Mouse (Mus musculus) embryonic facial prominence, embryonic 10.5 days (tissue): ENCODE data around the gene Vps18. TPM values are rescaled to one million over a fixed set of nuclear protein-coding genes. Genes with fewer than 3 reads are reported as not detected.

Experiments
- DNase-seq: peaks from one replicate; pipeline ENCODE4 v3.0.0-alpha.2; 2017; ENCODE audit warnings: low spot score
- H3K27ac ChIP-seq: fragments of 300-500 bp; sonication (generic); replicated peaks from 2 replicates; pipeline ENCODE4 v1.5.1; 2016; ENCODE audit warnings: mild to moderate bottlenecking
- H3K27me3 ChIP-seq: fragments of 300-500 bp; sonication (generic); replicated peaks from 2 replicates; pipeline ENCODE4 v1.6.1; 2016; ENCODE audit warnings: low read depth, mild to moderate bottlenecking; ENCODE audit not compliant: poor library complexity, severe bottlenecking
- H3K36me3 ChIP-seq: fragments of 300-500 bp; sonication (generic); replicated peaks from 2 replicates; pipeline ENCODE4 v1.6.1; 2016; ENCODE audit warnings: mild to moderate bottlenecking, moderate library complexity
- H3K4me1 ChIP-seq: fragments of 300-500 bp; sonication (generic); 2 replicates; pipeline ENCODE4 v1.6.1; 2016
- H3K4me3 ChIP-seq: fragments of 300-500 bp; sonication (generic); 2 replicates; pipeline ENCODE4 v1.5.1; 2016; ENCODE audit warnings: mild to moderate bottlenecking, moderate library complexity
- H3K9me3 ChIP-seq: fragments of 300-500 bp; sonication (generic); 2 replicates; pipeline ENCODE4 v1.6.1; 2016; ENCODE audit warnings: mild to moderate bottlenecking
- WGBS: fragments of 180-500 bp; shearing (Covaris S2); methylation state at CpG from one replicate; pipeline ENCODE4 v1.1.7; 2016; 5-methylcytosine and 5-hydroxymethylcytosine counted together
- polyA plus RNA-seq: library from polyadenylated mRNA; unstranded; fragments of >200 nt; fragmentation: Nextera tagmentation; extraction: Ambion mirVana; gene quantifications from 2 replicates; pipeline ENCODE4 v1.2.1, GENCODE M21; 2016

Vps18 gene
- polyA plus RNA-seq, result 23.1 and 25.1 TPM in 2 replicates

GRCm38 (mm10) chr2:119288270-119288882 lies at the start of gene Vps18:
TSS of gene Vps18 (plus strand) at chr2:119288740.
- H3K27me3 ChIP-seq, result peaks cover 7% of the 10 kb centered on the region; the same call in 1 of the 2 replicates
- peaks cover 19% of the 10 kb centered on the region for H3K4me1 ChIP-seq
- peak within 1 kb of the TSS; percentile 68 for H3K27ac ChIP-seq
- H3K36me3 ChIP-seq, result peaks cover 34% of the 10 kb centered on the region
- peak within 1 kb of the TSS; percentile 70 for H3K4me3 ChIP-seq
- 1% methylated on average over 31 of the region's 31 CpGs for WGBS
- H3K9me3 ChIP-seq, result no peaks in the 10 kb centered on the region
- peak; percentile 98 for DNase-seq

GRCm38 (mm10) chr2:119240075-119240818 lies 48.3 kb upstream of the Vps18 start:
- H3K27me3 ChIP-seq, result peaks cover 61% of the 10 kb centered on the region

GRCm38 (mm10) chr2:119240819-119241186 lies 47.7 kb upstream of the Vps18 start:
- Histone ChIP-seq H3K4me1 (peaks cover 15% of the 10 kb centered on the region), H3K36me3 (no peaks in the 10 kb centered on the region), H3K9me3 (no peaks in the 10 kb centered on the region), H3K27ac (no peak overlapping the region), H3K27me3 (peaks cover 55% of the 10 kb centered on the region), H3K4me3 (no peak overlapping the region)
- no peak for DNase-seq
- WGBS, result 89% methylated on average over 4 of the region's 4 CpGs

More at GRCm38 (mm10) chr2:119240075-119240818, 48.3 kb upstream of the Vps18 start:
- H3K4me3 ChIP-seq, result no peak overlapping the region
- H3K9me3 ChIP-seq, result no peaks in the 10 kb centered on the region
- DNase-seq, result no peak
- no peak overlapping the region for H3K27ac ChIP-seq
- 62% methylated on average over 4 of the region's 4 CpGs for WGBS
- no peaks in the 10 kb centered on the region for H3K36me3 ChIP-seq
- peaks cover 15% of the 10 kb centered on the region for H3K4me1 ChIP-seq

GRCm38 (mm10) chr2:119242548-119242947 lies 46.0 kb upstream of the Vps18 start:
- DNase-seq, result no peak
- Histone ChIP-seq H3K27ac (no peak overlapping the region), H3K27me3 (peaks cover 38% of the 10 kb centered on the region), H3K4me3 (no peak overlapping the region), H3K4me1 (peaks cover 6% of the 10 kb centered on the region), H3K9me3 (no peaks in the 10 kb centered on the region), H3K36me3 (0 out of 2 replicates have a peak, but pooled peaks cover 4% of the 10 kb centered on the region)
- WGBS, result 78% methylated on average over 9 of the region's 9 CpGs

- WGBS, result 86% methylated on average over 7 of the region's 7 CpGs
Observed at GRCm38 (mm10) chr2:119245246-119245645, 43.3 kb upstream of the Vps18 start.

GRCm38 (mm10) chr2:119247904-119248303 lies 40.6 kb upstream of the Vps18 start:
- H3K27ac ChIP-seq, result no peak overlapping the region
- DNase-seq, result no peak
- H3K27me3 ChIP-seq, result no peaks in the 10 kb centered on the region
- 86% methylated on average over 9 of the region's 9 CpGs for WGBS
- H3K36me3 ChIP-seq, result 0 out of 2 replicates have a peak, but pooled peaks cover 4% of the 10 kb centered on the region
- no peak overlapping the region for H3K4me3 ChIP-seq
- H3K9me3 ChIP-seq, result no peaks in the 10 kb centered on the region
- peaks cover 12% of the 10 kb centered on the region for H3K4me1 ChIP-seq

More at GRCm38 (mm10) chr2:119245246-119245645, 43.3 kb upstream of the Vps18 start:
- H3K4me1 ChIP-seq, result 0 out of 2 replicates have a peak, but pooled peaks cover 6% of the 10 kb centered on the region
- no peak for DNase-seq
- H3K9me3 ChIP-seq, result no peaks in the 10 kb centered on the region
- H3K27me3 ChIP-seq, result peaks cover 11% of the 10 kb centered on the region
- no peak overlapping the region for H3K4me3 ChIP-seq
- 0 out of 2 replicates have a peak, but pooled peaks cover 4% of the 10 kb centered on the region for H3K36me3 ChIP-seq
- no peak overlapping the region for H3K27ac ChIP-seq

- no peak for DNase-seq
- H3K27ac ChIP-seq, result no peak overlapping the region
- 68% methylated on average over 4 of the region's 4 CpGs for WGBS
- H3K9me3 ChIP-seq, result no peaks in the 10 kb centered on the region
- 0 out of 2 replicates have a peak, but pooled peaks cover 4% of the 10 kb centered on the region for H3K36me3 ChIP-seq
- H3K4me1 ChIP-seq, result peaks cover 12% of the 10 kb centered on the region
- peaks cover 13% of the 10 kb centered on the region; the same call in 1 of the 2 replicates for H3K27me3 ChIP-seq
- H3K4me3 ChIP-seq, result no peak overlapping the region
Observed at GRCm38 (mm10) chr2:119249592-119250061, 38.9 kb upstream of the Vps18 start.

- H3K36me3 ChIP-seq, result 0 out of 2 replicates have a peak, but pooled peaks cover 4% of the 10 kb centered on the region
- H3K4me3 ChIP-seq, result no peak overlapping the region
- no peaks in the 10 kb centered on the region for H3K9me3 ChIP-seq
- peaks cover 21% of the 10 kb centered on the region for H3K27me3 ChIP-seq
- peaks cover 12% of the 10 kb centered on the region for H3K4me1 ChIP-seq
- H3K27ac ChIP-seq, result no peak overlapping the region
- DNase-seq, result no peak
- WGBS, result 67% methylated on average over 5 of the region's 5 CpGs
Observed at GRCm38 (mm10) chr2:119250377-119250776, 38.2 kb upstream of the Vps18 start.

- Histone ChIP-seq H3K4me1 (peaks cover 12% of the 10 kb centered on the region), H3K27ac (peak overlapping the region; percentile 40; the same call in 1 of the 2 replicates), H3K9me3 (no peaks in the 10 kb centered on the region), H3K36me3 (0 out of 2 replicates have a peak, but pooled peaks cover 4% of the 10 kb centered on the region), H3K4me3 (peak overlapping the region; percentile 26; the same call in 1 of the 2 replicates), H3K27me3 (peaks cover 25% of the 10 kb centered on the region)
- DNase-seq, result peak; percentile 89
- 15% methylated on average over 11 of the region's 11 CpGs for WGBS
Observed at GRCm38 (mm10) chr2:119250826-119251478, 37.6 kb upstream of the Vps18 start.

GRCm38 (mm10) chr2:119254976-119255375 lies 33.6 kb upstream of the Vps18 start:
- no peak for DNase-seq
- Histone ChIP-seq H3K9me3 (no peaks in the 10 kb centered on the region), H3K4me1 (peaks cover 6% of the 10 kb centered on the region), H3K27ac (no peak overlapping the region), H3K27me3 (peaks cover 25% of the 10 kb centered on the region), H3K4me3 (no peak overlapping the region), H3K36me3 (no peaks in the 10 kb centered on the region)
- WGBS, result 16% methylated on average over 7 of the region's 7 CpGs

GRCm38 (mm10) chr2:119260518-119260917 lies 28.0 kb upstream of the Vps18 start:
- WGBS, result 86% methylated on average over 1 of the region's 1 CpGs
- H3K4me3 ChIP-seq, result no peak overlapping the region
- H3K27me3 ChIP-seq, result peaks cover 3% of the 10 kb centered on the region
- no peak for DNase-seq
- H3K36me3 ChIP-seq, result no peaks in the 10 kb centered on the region
- H3K27ac ChIP-seq, result no peak overlapping the region
- H3K4me1 ChIP-seq, result peaks cover 10% of the 10 kb centered on the region
- H3K9me3 ChIP-seq, result no peaks in the 10 kb centered on the region

- H3K4me3 ChIP-seq, result no peak overlapping the region
- 61% methylated on average over 2 of the region's 2 CpGs for WGBS
- no peaks in the 10 kb centered on the region for H3K36me3 ChIP-seq
- peaks cover 10% of the 10 kb centered on the region for H3K4me1 ChIP-seq
- no peaks in the 10 kb centered on the region for H3K9me3 ChIP-seq
- no peak overlapping the region for H3K27ac ChIP-seq
- no peaks in the 10 kb centered on the region for H3K27me3 ChIP-seq
- DNase-seq, result no peak
Observed at GRCm38 (mm10) chr2:119261326-119261725, 27.2 kb upstream of the Vps18 start.
